Mouse (Mus musculus) embryonic facial prominence, embryonic 13.5 days (tissue): ENCODE data around the gene Fbxo46. TPM values are rescaled to one million over a fixed set of nuclear protein-coding genes. Genes with fewer than 3 reads are reported as not detected.

Experiments used
- ATAC-seq: fragments of 200-750 bp; cut with Nextera tagmentation; 2 replicates; pipeline ENCODE4 v1.8.0; 2017; ENCODE audit warnings: low read depth; ENCODE audit not compliant: insufficient number of reproducible peaks, insufficient read depth, low FRiP score, low TSS enrichment
- H3K27ac ChIP-seq: fragments of 300-500 bp; sonication (generic); 2 replicates; pipeline ENCODE4 v1.5.1; 2015; ENCODE audit warnings: moderate library complexity, mild to moderate bottlenecking, inconsistent platforms
- H3K27me3 ChIP-seq: fragments of 300-500 bp; sonication (generic); 2 replicates; pipeline ENCODE4 v1.6.1; 2015; ENCODE audit warnings: mild to moderate bottlenecking, inconsistent platforms
- H3K36me3 ChIP-seq: fragments of 300-500 bp; sonication (generic); 2 replicates; pipeline ENCODE4 v1.6.1; 2015; ENCODE audit warnings: mild to moderate bottlenecking, inconsistent platforms
- H3K4me1 ChIP-seq: fragments of 300-500 bp; sonication (generic); 2 replicates; pipeline ENCODE4 v1.6.1; 2015; ENCODE audit warnings: inconsistent platforms
- H3K4me2 ChIP-seq: fragments of 300-500 bp; sonication (generic); 2 replicates; pipeline ENCODE4 v1.6.1; 2015; ENCODE audit warnings: moderate library complexity, mild to moderate bottlenecking, inconsistent platforms
- H3K4me3 ChIP-seq: fragments of 300-500 bp; sonication (generic); 2 replicates; pipeline ENCODE4 v1.5.1; 2015; ENCODE audit warnings: mild to moderate bottlenecking, inconsistent platforms
- H3K9ac ChIP-seq: fragments of 300-500 bp; sonication (generic); 2 replicates; pipeline ENCODE4 v1.6.1; 2015; ENCODE audit warnings: mild to moderate bottlenecking, inconsistent platforms
- H3K9me3 ChIP-seq: fragments of 300-500 bp; sonication (generic); 2 replicates; pipeline ENCODE4 v1.6.1; 2016; ENCODE audit warnings: inconsistent platforms
- WGBS: fragments of 180-500 bp; shearing (Covaris S2); methylation state at CpG from one replicate; pipeline ENCODE4 v1.1.7; 2015; ENCODE audit warnings: mixed read lengths; 5-methylcytosine and 5-hydroxymethylcytosine counted together
- polyA plus RNA-seq: library from polyadenylated mRNA; unstranded; fragments of >200 nt; fragmentation: Nextera tagmentation; extraction: Ambion mirVana; gene quantifications from 2 replicates; pipeline ENCODE4 v1.2.1, GENCODE M21; 2015

The Fbxo46 gene
- polyA plus RNA-seq, 1 experiment from 2014 or later, result 16.6 TPM

DNA sequence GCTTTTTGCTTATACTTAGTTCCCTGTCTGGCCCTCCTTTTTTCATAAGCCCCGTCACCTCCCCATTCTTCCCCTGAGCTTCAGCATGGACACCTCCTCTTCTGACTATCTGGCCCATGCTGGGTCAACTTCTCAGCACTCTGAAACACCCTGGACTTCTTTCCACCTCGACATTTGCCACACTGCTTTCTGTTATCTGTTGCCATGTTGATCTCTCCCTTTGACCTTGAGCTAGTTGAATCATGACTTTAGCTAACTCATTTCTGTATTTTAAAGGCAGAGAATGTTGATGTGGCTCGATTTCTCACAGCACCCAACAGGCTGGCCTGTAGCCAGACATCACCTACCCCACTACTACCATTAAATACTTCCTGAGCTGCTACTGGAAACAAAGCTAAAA is 12.2 kb upstream of the Fbxo46 start:
- H3K4me3 ChIP-seq, result no peak overlapping the region
- peaks cover 8% of the 10 kb centered on the region; the same call in 1 of the 2 replicates for H3K9me3 ChIP-seq
- H3K4me2 ChIP-seq, result no peak overlapping the region
- WGBS, result 65% methylated on average over 3 of the region's 3 CpGs
- no peak for ATAC-seq
- H3K36me3 ChIP-seq, result peaks cover 6% of the 10 kb centered on the region; the same call in 1 of the 2 replicates
- no peaks in the 10 kb centered on the region for H3K27me3 ChIP-seq
- H3K27ac ChIP-seq, result no peak overlapping the region
- no peaks in the 10 kb centered on the region for H3K4me1 ChIP-seq
- no peak overlapping the region for H3K9ac ChIP-seq

DNA sequence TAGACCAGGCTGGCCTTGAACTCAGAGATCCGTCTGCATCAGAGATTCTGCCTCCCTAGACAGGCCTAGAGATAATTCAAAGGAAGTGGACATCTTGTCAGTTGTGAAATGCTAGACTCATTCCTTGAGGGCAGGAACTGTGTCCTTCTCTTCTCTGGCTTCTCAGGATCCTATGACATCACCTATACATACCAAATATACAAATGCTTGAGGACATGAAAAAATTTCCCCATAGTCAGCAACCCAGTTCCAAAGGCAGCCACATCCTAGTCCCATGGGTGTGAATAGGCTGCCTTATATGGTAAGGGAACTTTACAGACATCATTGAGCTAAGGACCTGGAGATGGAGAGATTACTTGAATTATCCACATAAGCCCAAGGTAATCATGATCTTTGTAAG is 10.1 kb upstream of the Fbxo46 start:
- H3K27me3 ChIP-seq, result no peaks in the 10 kb centered on the region
- H3K4me2 ChIP-seq, result no peak overlapping the region
- no peak overlapping the region for H3K9ac ChIP-seq
- H3K4me3 ChIP-seq, result no peak overlapping the region
- no peak overlapping the region for H3K27ac ChIP-seq
- ATAC-seq, result no peak
- no peaks in the 10 kb centered on the region for H3K36me3 ChIP-seq
- H3K9me3 ChIP-seq, result no peaks in the 10 kb centered on the region
- no peaks in the 10 kb centered on the region for H3K4me1 ChIP-seq
- 76% methylated on average over 1 of the region's 1 CpGs for WGBS

- ATAC-seq, result peak; percentile 18; the same call in 1 of the 2 replicates
- Histone ChIP-seq H3K27me3 (peaks cover 7% of the 10 kb centered on the region; the same call in 1 of the 2 replicates), H3K36me3 (no peaks in the 10 kb centered on the region), H3K9ac (no peak within 1 kb of the TSS), H3K4me3 (peak within 1 kb of the TSS; percentile 26), H3K9me3 (no peaks in the 10 kb centered on the region; the same call in 1 of the 2 replicates), H3K4me2 (peak within 1 kb of the TSS; percentile 51), H3K27ac (no peak within 1 kb of the TSS), H3K4me1 (peaks cover 23% of the 10 kb centered on the region)
- WGBS, result 21% methylated on average over 64 of the region's 64 CpGs
Observed at GRCm38 (mm10) chr7:19118028-19118771, 1.5 kb upstream of the Fbxo46 start, which contains the start of gene Gm4969. TSS of gene Gm4969 (minus strand) at chr7:19118368.

DNA sequence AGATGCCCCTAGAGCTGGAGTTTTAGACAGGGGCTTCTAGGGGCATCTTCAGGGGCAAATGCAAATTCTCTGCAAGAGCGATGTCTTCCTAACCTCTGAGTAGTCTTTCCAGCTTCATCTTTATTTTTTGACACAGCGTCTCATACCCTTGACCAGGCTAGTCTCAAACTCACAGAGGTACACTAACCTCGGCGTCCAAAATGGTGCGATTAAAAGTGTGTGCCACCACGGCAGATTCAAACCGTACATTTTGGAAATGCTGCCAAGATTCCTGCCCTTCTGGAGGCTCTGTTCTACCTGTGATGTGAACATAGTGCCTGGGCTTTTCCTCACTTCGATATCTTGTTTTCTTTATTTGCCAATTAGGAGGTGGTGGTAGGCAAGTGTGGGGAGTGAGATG is 576 bp upstream of the Fbxo46 start:
- Histone ChIP-seq H3K27me3 (peaks cover 7% of the 10 kb centered on the region; the same call in 1 of the 2 replicates), H3K27ac (no peak overlapping the region), H3K4me3 (no peak overlapping the region), H3K9ac (no peak overlapping the region), H3K9me3 (no peaks in the 10 kb centered on the region; the same call in 1 of the 2 replicates), H3K36me3 (no peaks in the 10 kb centered on the region), H3K4me1 (peaks cover 23% of the 10 kb centered on the region), H3K4me2 (no peak overlapping the region)
- no peak for ATAC-seq
- 91% methylated on average over 8 of the region's 8 CpGs for WGBS

DNA sequence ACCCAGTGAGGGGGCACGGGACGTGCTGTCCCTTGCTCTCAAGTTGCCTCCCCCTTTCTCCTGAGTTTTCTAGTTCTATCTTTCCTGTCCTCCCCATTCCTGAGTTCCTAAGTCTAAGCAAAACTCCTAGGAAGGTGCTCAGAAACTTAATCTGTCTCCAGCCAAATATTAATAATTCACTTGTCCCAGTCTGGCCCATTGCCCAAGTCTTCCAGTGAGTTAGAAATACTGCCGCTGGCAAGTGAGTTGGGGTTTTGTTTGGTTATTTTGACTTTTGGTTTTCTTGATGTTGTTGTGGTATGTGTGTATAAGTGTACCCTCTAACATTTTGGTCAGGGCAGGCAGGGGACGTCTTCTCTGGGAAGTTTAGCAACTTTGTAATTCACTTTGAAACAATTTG is 2.0 kb downstream of the Fbxo46 start:
- no peak for ATAC-seq

GRCm38 (mm10) chr7:19124713-19125112 is 5.1 kb downstream of the Fbxo46 start:
- Histone ChIP-seq H3K36me3 (peaks cover 26% of the 10 kb centered on the region), H3K4me3 (no peak overlapping the region), H3K9me3 (no peaks in the 10 kb centered on the region), H3K27me3 (no peaks in the 10 kb centered on the region), H3K27ac (no peak overlapping the region), H3K4me2 (no peak overlapping the region), H3K4me1 (peaks cover 17% of the 10 kb centered on the region), H3K9ac (peak overlapping the region; percentile 46; the same call in 1 of the 2 replicates)
- WGBS, result 84% methylated on average over 6 of the region's 6 CpGs
- no peak for ATAC-seq

More for the DNA sequence above, 2.0 kb downstream of the Fbxo46 start:
- H3K9ac ChIP-seq, result no peak overlapping the region
- WGBS, result 86% methylated on average over 4 of the region's 4 CpGs
- H3K27me3 ChIP-seq, result peaks cover 7% of the 10 kb centered on the region; the same call in 1 of the 2 replicates
- no peak overlapping the region for H3K4me2 ChIP-seq
- H3K9me3 ChIP-seq, result no peaks in the 10 kb centered on the region; the same call in 1 of the 2 replicates
- H3K27ac ChIP-seq, result no peak overlapping the region
- peaks cover 7% of the 10 kb centered on the region for H3K36me3 ChIP-seq
- H3K4me3 ChIP-seq, result no peak overlapping the region
- H3K4me1 ChIP-seq, result peaks cover 23% of the 10 kb centered on the region

DNA sequence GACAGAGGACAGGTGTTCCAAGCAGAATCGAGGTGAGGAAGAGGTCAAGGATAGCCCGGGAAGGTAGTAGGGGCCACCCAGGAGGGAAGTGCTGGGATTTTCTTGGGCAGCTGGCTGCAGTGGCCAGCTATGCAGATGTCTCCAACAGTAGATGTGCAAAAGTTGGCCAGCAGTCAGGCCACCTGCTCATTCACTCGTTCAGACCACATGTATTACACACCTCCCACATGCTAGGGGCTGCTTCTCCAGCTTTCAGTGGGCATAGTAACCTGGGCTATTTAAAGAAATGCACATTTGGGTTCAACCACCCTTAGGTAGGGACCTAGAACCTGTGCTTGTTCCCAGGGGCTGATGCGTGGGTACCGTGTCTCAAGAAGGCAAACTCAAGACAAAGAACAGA is 8.1 kb downstream of the Fbxo46 start:
- no peak overlapping the region for H3K9ac ChIP-seq
- H3K4me2 ChIP-seq, result no peak overlapping the region
- no peak overlapping the region; the same call in 1 of the 2 replicates for H3K27ac ChIP-seq
- H3K4me1 ChIP-seq, result peaks cover 13% of the 10 kb centered on the region
- H3K27me3 ChIP-seq, result no peaks in the 10 kb centered on the region
- H3K4me3 ChIP-seq, result no peak overlapping the region
- no peak for ATAC-seq
- H3K36me3 ChIP-seq, result peaks cover 26% of the 10 kb centered on the region
- WGBS, result 89% methylated on average over 5 of the region's 5 CpGs
- no peaks in the 10 kb centered on the region for H3K9me3 ChIP-seq

GRCm38 (mm10) chr7:19129396-19129795 is 9.7 kb downstream of the Fbxo46 start:
- 93% methylated on average over 5 of the region's 5 CpGs for WGBS

GRCm38 (mm10) chr7:19130657-19131056 is 11.0 kb downstream of the Fbxo46 start:
- no peak for ATAC-seq

More at GRCm38 (mm10) chr7:19129396-19129795, 9.7 kb downstream of the Fbxo46 start:
- H3K4me1 ChIP-seq, result peaks cover 13% of the 10 kb centered on the region
- H3K27ac ChIP-seq, result no peak overlapping the region
- H3K9ac ChIP-seq, result 0 out of 2 replicates have a peak overlapping the region, but pooled peaks have one; percentile 6
- no peaks in the 10 kb centered on the region for H3K9me3 ChIP-seq
- ATAC-seq, result no peak
- H3K4me2 ChIP-seq, result no peak overlapping the region
- peaks cover 29% of the 10 kb centered on the region for H3K36me3 ChIP-seq
- no peak overlapping the region for H3K4me3 ChIP-seq
- H3K27me3 ChIP-seq, result no peaks in the 10 kb centered on the region

GRCm38 (mm10) chr7:19131324-19131848 is 11.7 kb downstream of the Fbxo46 start:
- peak; percentile 98 for ATAC-seq
- Histone ChIP-seq H3K9ac (peak overlapping the region; percentile 69), H3K4me3 (peak overlapping the region; percentile 51), H3K36me3 (peaks cover 41% of the 10 kb centered on the region), H3K27ac (peak overlapping the region; percentile 80), H3K4me2 (peak overlapping the region; percentile 66), H3K9me3 (no peaks in the 10 kb centered on the region), H3K27me3 (no peaks in the 10 kb centered on the region), H3K4me1 (peaks cover 13% of the 10 kb centered on the region)
- WGBS, result under 1% methylated on average over 39 of the region's 39 CpGs

More at GRCm38 (mm10) chr7:19130657-19131056, 11.0 kb downstream of the Fbxo46 start:
- 26% methylated on average over 4 of the region's 4 CpGs for WGBS
- Histone ChIP-seq H3K9ac (peak overlapping the region; percentile 54), H3K9me3 (no peaks in the 10 kb centered on the region), H3K27me3 (no peaks in the 10 kb centered on the region), H3K36me3 (peaks cover 39% of the 10 kb centered on the region), H3K4me2 (peak overlapping the region; percentile 66), H3K27ac (peak overlapping the region; percentile 80), H3K4me1 (peaks cover 13% of the 10 kb centered on the region), H3K4me3 (peak overlapping the region; percentile 51)

- H3K27me3 ChIP-seq, result no peaks in the 10 kb centered on the region
- no peak for ATAC-seq
- peaks cover 5% of the 10 kb centered on the region; the same call in 1 of the 2 replicates for H3K4me1 ChIP-seq
- 95% methylated on average over 13 of the region's 13 CpGs for WGBS
- H3K9me3 ChIP-seq, result no peaks in the 10 kb centered on the region
- H3K4me3 ChIP-seq, result no peak overlapping the region
- peaks cover 67% of the 10 kb centered on the region for H3K36me3 ChIP-seq
- no peak overlapping the region for H3K4me2 ChIP-seq
- H3K9ac ChIP-seq, result no peak overlapping the region
- H3K27ac ChIP-seq, result no peak overlapping the region
Observed at GRCm38 (mm10) chr7:19136168-19136567, 16.5 kb downstream of the Fbxo46 start.
